Mouse (Mus musculus) lung, adult 2 months (tissue): ENCODE measurements at regions not wholly inside any gene's neighbourhood (a gene's known extent, or its start where the extent isn't known, plus 50 kb on each side); places are given as distances from the start of the nearest gene placed in this dataset.

Experiments
- CTCF ChIP-seq: fragments of 200-500 bp; IDR thresholded peaks from 2 replicates; pipeline ENCODE4 v1.5.1; 2011; ENCODE audit warnings: mild to moderate bottlenecking, low read length, control low read depth; ENCODE audit not compliant: insufficient read depth
- POLR2A ChIP-seq: fragments of 200-500 bp; IDR thresholded peaks from 2 replicates; pipeline ENCODE4 v1.6.1; 2011; ENCODE audit warnings: low read depth, mild to moderate bottlenecking, control low read depth, low read length, borderline replicate concordance; ENCODE audit errors: extremely low read depth

DNA sequence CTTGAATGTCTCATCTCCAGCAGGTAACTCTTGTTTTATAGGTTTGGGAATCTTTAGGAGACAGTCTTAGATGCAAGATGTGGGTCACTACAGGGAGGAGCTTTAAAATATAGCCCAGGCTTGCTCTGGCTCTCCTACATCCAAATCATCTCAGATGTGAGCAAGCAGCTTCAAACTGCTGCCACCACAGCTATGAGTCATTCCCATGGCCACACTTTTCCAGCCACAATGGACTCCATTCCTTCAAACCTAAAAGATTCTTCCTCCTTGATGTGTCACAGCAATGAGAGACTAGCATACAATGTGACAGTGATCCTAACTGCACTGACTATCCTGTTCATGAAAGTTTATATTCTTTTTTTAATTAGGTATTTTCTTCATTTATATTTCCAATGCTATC, 640.5 kb upstream of the A1bg start:
- TF ChIP-seq CTCF, result no peak
- TF ChIP-seq POLR2A, result no peak
